11 mouse cellular contexts compared by ENCODE assay signal in genomic region chr7:89773926-89774325, GRCm38 (mm10).
DNase-seq lines count a peak whose midpoint lies in the region; ATAC-seq lines count a peak whose summit lies in the region.
"Had no signal": no experiment of that assay in that cellular context is flagged by ENCODE, and none has a peak within 500 bp of the region (broad histone marks: within the 10 kb centered on the region; RNA-seq: fewer than 3 reads in every experiment).

No protein-coding gene starts in this region.

- H3K4me2 ChIP-seq in forebrain, embryonic 15.5 days (replicated peaks): no peak overlapping the region
- H3K4me2 ChIP-seq in kidney, embryonic 15.5 days: no peak overlapping the region
- no peak overlapping the region for H3K4me2 ChIP-seq in intestine, embryonic 14.5 days (ENCODE audit: low read length)
- no peak overlapping the region for H3K4me2 ChIP-seq in liver, embryonic 11.5 days

- peaks cover 42% of the 10 kb centered on the region for H3K4me1 ChIP-seq in forebrain, embryonic 10.5 days
- H3K4me1 ChIP-seq in forebrain, embryonic 15.5 days: peaks cover 15% of the 10 kb centered on the region
- H3K4me1 ChIP-seq in kidney, embryonic 15.5 days: peaks cover 16% of the 10 kb centered on the region
- H3K4me1 ChIP-seq in intestine, embryonic 14.5 days (replicated peaks; ENCODE audit: control insufficient read depth, insufficient read depth, low read length): peaks cover 18% of the 10 kb centered on the region
- H3K4me1 ChIP-seq in liver, embryonic 11.5 days (replicated peaks; ENCODE audit: control insufficient read depth, insufficient read depth, low read length): no peaks in the 10 kb centered on the region

- H3K27ac ChIP-seq in forebrain, embryonic 10.5 days: peak overlapping the region; percentile 73
- no peak overlapping the region for H3K27ac ChIP-seq in forebrain, embryonic 15.5 days (replicated peaks)
- H3K27ac ChIP-seq in kidney, embryonic 15.5 days: peak overlapping the region; percentile 54
- 0 out of 2 replicates have a peak overlapping the region, but pooled peaks have one; percentile 39 for H3K27ac ChIP-seq in intestine, embryonic 14.5 days (ENCODE audit: low read depth)
- no peak overlapping the region for H3K27ac ChIP-seq in liver, embryonic 11.5 days (ENCODE audit: low read depth, low read length)
- H3K27ac ChIP-seq: liver, embryonic 14.5 days had no signal

- no peak for ATAC-seq in forebrain, embryonic 15.5 days (replicated peaks)
- no peak for ATAC-seq in kidney, embryonic 15.5 days (replicated peaks; ENCODE audit: low FRiP score)
- no peak for ATAC-seq in intestine, embryonic 14.5 days (replicated peaks; ENCODE audit: low FRiP score, low TSS enrichment, low read depth)
- no peak for ATAC-seq in megakaryocyte, adult 5-6 weeks (ENCODE audit: poor library complexity, severe bottlenecking)
- no peak for ATAC-seq in liver, embryonic 11.5 days (replicated peaks; ENCODE audit: low FRiP score)
- ATAC-seq: activated CD4-positive, CD25-positive, alpha-beta regulatory T cell, adult 4 months had no signal

- H3K9ac ChIP-seq in forebrain, embryonic 15.5 days (replicated peaks): no peak overlapping the region
- H3K9ac ChIP-seq in kidney, embryonic 15.5 days: no peak overlapping the region
- no peak overlapping the region for H3K9ac ChIP-seq in intestine, embryonic 14.5 days (ENCODE audit: low read length)
- H3K9ac ChIP-seq in liver, embryonic 11.5 days (ENCODE audit: low read depth, low read length): no peak overlapping the region
- H3K9ac ChIP-seq: liver, embryonic 14.5 days had no signal

- WGBS in forebrain, embryonic 10.5 days: 11% methylated on average over 2 of the region's 2 CpGs
- 5% methylated on average over 2 of the region's 2 CpGs for WGBS in forebrain, embryonic 15.5 days
- WGBS in kidney, embryonic 15.5 days: 36% methylated on average over 2 of the region's 2 CpGs
- 36% methylated on average over 2 of the region's 2 CpGs for WGBS in intestine, embryonic 14.5 days
- 44% methylated on average over 2 of the region's 2 CpGs for WGBS in liver, embryonic 11.5 days

- no peaks in the 10 kb centered on the region for H3K27me3 ChIP-seq in forebrain, embryonic 10.5 days (ENCODE audit: poor library complexity, severe bottlenecking)
- H3K27me3 ChIP-seq in forebrain, embryonic 15.5 days: no peaks in the 10 kb centered on the region
- no peaks in the 10 kb centered on the region for H3K27me3 ChIP-seq in kidney, embryonic 15.5 days
- no peaks in the 10 kb centered on the region for H3K27me3 ChIP-seq in intestine, embryonic 14.5 days (replicated peaks; ENCODE audit: control insufficient read depth, insufficient read depth, low read length)
- no peaks in the 10 kb centered on the region for H3K27me3 ChIP-seq in liver, embryonic 11.5 days (replicated peaks; ENCODE audit: control insufficient read depth, insufficient read depth, low read length)

- H3K36me3 ChIP-seq in forebrain, embryonic 10.5 days (replicated peaks): no peaks in the 10 kb centered on the region
- H3K36me3 ChIP-seq in forebrain, embryonic 15.5 days: no peaks in the 10 kb centered on the region
- no peaks in the 10 kb centered on the region for H3K36me3 ChIP-seq in kidney, embryonic 15.5 days
- H3K36me3 ChIP-seq in intestine, embryonic 14.5 days (ENCODE audit: control insufficient read depth, insufficient read depth, low read length): no peaks in the 10 kb centered on the region
- no peaks in the 10 kb centered on the region for H3K36me3 ChIP-seq in liver, embryonic 11.5 days (ENCODE audit: control insufficient read depth, insufficient read depth, low read length)

- H3K9me3 ChIP-seq in forebrain, embryonic 10.5 days: peaks cover 4% of the 10 kb centered on the region; the same call in 1 of the 2 replicates
- H3K9me3 ChIP-seq in forebrain, embryonic 15.5 days: no peaks in the 10 kb centered on the region
- no peaks in the 10 kb centered on the region for H3K9me3 ChIP-seq in kidney, embryonic 15.5 days (replicated peaks)
- H3K9me3 ChIP-seq in intestine, embryonic 14.5 days (ENCODE audit: control insufficient read depth, low read length): no peaks in the 10 kb centered on the region
- no peaks in the 10 kb centered on the region for H3K9me3 ChIP-seq in liver, embryonic 11.5 days (ENCODE audit: control insufficient read depth, low read length)

- DNase-seq in forebrain, embryonic 10.5 days (ENCODE audit: extremely low spot score, low spot score): no peak
- no peak for DNase-seq in kidney, postnatal 25 days
- DNase-seq in Muller cell, postnatal 12 days (ENCODE audit: inconsistent ontology term): peak; percentile 88
- DNase-seq in intestine, embryonic 14.5 days (ENCODE audit: low spot score): no peak
- no peak for DNase-seq in liver, embryonic 11.5 days (ENCODE audit: low spot score)
- DNase-seq: cerebellum, adult 2 months had no signal

- H3K4me3 ChIP-seq in forebrain, embryonic 10.5 days: no peak overlapping the region
- no peak overlapping the region for H3K4me3 ChIP-seq in forebrain, embryonic 15.5 days
- no peak overlapping the region for H3K4me3 ChIP-seq in kidney, embryonic 15.5 days (replicated peaks)
- H3K4me3 ChIP-seq in intestine, embryonic 14.5 days (ENCODE audit: low read depth, low read length): no peak overlapping the region
- H3K4me3 ChIP-seq in liver, embryonic 11.5 days (ENCODE audit: low read depth, low read length): no peak overlapping the region

Comparison
In these comparisons a context has a peak if more than half of its experiments do, and no peak if none do; other contexts are left out.
1. H3K27ac ChIP-seq: peak in forebrain, embryonic 10.5 days (single experiment), kidney, embryonic 15.5 days (single experiment) and intestine, embryonic 14.5 days (single experiment); none in forebrain, embryonic 15.5 days (single experiment) and liver, embryonic 11.5 days (single experiment).